Mouse (Mus musculus) brown adipose tissue, adult 24 weeks (tissue): ENCODE data around the gene Rnf212b. TPM values are rescaled to one million over a fixed set of nuclear protein-coding genes. Genes with fewer than 3 reads are reported as not detected.

Experiments used
- H3K27ac ChIP-seq: fragments of 200-500 bp; replicated peaks from 2 replicates; pipeline ENCODE4 v1.5.1; 2012; ENCODE audit warnings: low read depth, mild to moderate bottlenecking, low read length
- H3K4me1 ChIP-seq: fragments of 200-500 bp; 2 replicates; pipeline ENCODE4 v1.6.1; 2012; ENCODE audit warnings: low read length, mixed read lengths; ENCODE audit not compliant: control insufficient read depth, insufficient read depth, insufficient read length
- H3K4me3 ChIP-seq: fragments of 200-500 bp; 2 replicates; pipeline ENCODE4 v1.5.1; 2012; ENCODE audit warnings: low read depth, mild to moderate bottlenecking, low read length, moderate library complexity; ENCODE audit not compliant: insufficient read depth
- polyA plus RNA-seq: library from polyadenylated mRNA; stranded (reverse); fragments of >200 nt; gene quantifications from 2 replicates; pipeline ENCODE4 v1.2.4, GENCODE M21; 2012; ENCODE audit not compliant: missing spikeins, insufficient read depth, insufficient read length

Gene Rnf212b
- polyA plus RNA-seq, 1 experiment = 2.0 TPM

- no peak overlapping the region for H3K4me3 ChIP-seq
- no peaks in the 10 kb centered on the region for H3K4me1 ChIP-seq
- no peak overlapping the region for H3K27ac ChIP-seq
These were observed 26.7 kb upstream of the Rnf212b start for GRCm38 (mm10) chr14:54787226-54787625.

DNA sequence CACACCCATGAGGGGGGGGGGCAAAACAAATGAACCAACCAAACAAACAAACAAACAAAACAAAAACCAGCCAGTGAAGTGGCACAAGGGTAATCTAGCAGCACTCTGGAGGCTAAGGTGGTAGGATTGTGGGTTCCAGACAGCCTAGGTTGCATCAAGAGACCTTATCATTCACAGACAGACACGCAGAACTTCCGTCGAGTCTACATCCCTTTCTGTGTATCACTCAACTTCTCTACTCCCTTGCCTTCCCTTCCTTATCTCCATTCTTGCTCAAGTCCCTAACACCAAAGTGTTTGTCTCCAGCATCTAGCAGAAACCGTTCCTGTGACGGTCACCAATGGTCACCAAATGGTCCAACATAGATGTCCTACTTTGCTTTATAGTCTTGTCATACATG lies 25.7 kb upstream of the Rnf212b start:
- no peaks in the 10 kb centered on the region for H3K4me1 ChIP-seq
- H3K4me3 ChIP-seq = no peak overlapping the region
- H3K27ac ChIP-seq = no peak overlapping the region

- no peak overlapping the region for H3K27ac ChIP-seq
- H3K4me3 ChIP-seq = no peak overlapping the region
- no peaks in the 10 kb centered on the region for H3K4me1 ChIP-seq
These were observed 21.8 kb upstream of the Rnf212b start for GRCm38 (mm10) chr14:54792166-54792565.

DNA sequence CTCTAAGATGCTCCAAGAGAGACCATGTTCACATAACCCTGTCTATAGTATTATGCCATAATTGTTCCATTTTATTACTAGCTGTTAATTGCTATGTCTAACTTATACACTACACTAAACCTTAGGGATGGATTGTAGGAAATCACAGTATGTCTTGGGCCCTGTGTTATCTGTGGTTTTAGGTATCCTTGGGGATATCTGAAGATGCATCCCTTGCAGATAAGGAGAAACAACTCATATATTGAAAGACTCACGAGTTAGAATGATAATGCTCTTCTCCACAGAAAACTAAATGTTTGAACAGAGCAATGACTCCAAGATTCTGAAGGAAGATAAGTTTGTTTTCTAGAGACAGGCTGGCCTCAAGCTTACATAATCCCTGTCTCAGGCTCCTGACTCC lies 20.6 kb upstream of the Rnf212b start:
- Histone ChIP-seq H3K4me1 (no peaks in the 10 kb centered on the region), H3K4me3 (no peak overlapping the region), H3K27ac (no peak overlapping the region)

DNA sequence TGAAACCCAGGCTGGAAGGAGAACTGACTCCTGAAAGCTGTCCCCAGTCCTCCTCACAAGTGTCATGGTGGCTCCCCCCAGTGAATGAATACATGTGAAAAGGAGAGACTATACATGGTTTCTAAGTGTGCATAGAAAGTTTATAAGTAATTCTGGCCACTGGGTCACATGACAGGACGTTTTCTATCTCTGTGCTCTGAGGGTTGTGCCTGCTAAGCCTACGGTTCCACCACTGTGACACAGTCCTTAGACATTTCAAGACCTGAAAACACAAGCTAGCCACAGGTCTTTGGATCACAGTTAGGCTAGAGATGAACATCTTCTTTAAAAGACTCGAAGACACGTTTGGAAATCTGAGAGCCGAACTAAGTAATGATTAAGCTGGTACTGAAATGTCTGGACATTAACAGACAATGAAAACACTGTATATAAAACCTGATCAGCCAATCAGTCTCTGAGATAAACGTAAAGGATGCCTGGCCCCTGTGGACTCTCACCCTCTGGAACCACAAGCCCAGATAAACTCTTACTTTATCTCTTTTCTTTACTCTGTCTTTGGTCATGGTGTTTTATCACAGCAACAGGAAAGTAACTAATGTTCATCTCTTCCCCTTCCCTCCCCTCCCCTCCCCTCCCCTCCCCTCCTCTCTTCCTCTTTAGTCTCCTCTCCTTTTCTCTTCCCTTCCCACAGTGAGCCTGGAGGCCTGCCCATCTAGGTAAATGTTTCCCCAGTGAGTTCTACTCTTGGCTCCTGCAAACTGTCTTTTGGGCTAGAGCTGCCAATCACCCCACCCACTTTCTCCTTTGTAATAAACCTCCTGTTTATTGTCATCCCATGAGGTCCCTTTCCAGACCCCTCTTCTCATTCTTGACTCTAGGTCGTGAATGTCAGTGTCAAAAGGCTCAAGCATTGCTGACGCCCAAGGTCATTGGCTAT lies 19.8 kb upstream of the Rnf212b start:
- H3K27ac ChIP-seq = no peak overlapping the region
- H3K4me3 ChIP-seq = no peak overlapping the region
- no peaks in the 10 kb centered on the region for H3K4me1 ChIP-seq

GRCm38 (mm10) chr14:54795901-54796300 lies 18.0 kb upstream of the Rnf212b start:
- no peaks in the 10 kb centered on the region for H3K4me1 ChIP-seq
- no peak overlapping the region for H3K27ac ChIP-seq
- no peak overlapping the region for H3K4me3 ChIP-seq

- no peak overlapping the region for H3K4me3 ChIP-seq
- H3K27ac ChIP-seq = no peak overlapping the region
- H3K4me1 ChIP-seq = no peaks in the 10 kb centered on the region
These were observed 17.2 kb upstream of the Rnf212b start for GRCm38 (mm10) chr14:54796760-54797159.

DNA sequence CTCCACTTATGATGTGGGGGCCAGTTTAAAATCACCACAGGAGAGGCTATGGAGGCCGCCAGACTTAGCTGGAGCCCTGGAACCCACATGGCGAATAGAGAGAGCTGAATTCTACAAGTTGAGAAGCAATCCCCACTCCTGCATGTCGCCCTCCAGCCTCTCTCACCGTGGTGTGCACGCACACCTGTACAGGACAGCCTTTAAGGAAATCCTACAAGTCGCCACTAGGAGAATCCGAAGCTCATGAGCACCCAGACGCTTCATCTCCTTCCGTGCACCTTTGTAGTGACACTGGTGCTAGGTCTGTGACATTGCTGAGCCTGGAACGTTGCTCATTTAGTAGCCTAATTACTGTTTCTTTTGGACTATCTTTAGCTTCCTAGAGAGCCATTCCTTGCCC lies 14.3 kb upstream of the Rnf212b start:
- H3K4me3 ChIP-seq = no peak overlapping the region
- no peaks in the 10 kb centered on the region for H3K4me1 ChIP-seq
- H3K27ac ChIP-seq = no peak overlapping the region

DNA sequence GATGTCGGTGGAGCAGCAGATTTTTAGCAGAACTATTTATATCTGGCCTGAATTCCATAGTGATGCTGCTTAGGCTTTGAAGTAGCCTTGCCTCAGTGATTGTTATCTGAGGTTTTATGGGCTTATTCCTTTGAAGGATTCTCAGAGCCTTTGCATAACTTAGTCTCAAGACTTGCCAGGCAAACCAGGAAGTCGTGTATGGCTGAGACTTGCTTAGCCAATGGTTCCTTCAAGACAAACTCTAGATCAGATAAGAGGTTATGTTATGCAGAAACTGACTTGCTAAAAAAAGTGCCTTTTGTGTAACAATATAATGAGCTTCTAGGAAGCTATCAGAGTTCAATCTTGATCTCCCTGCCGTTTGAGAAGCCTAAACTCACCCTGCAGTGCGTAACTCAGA lies 11.5 kb upstream of the Rnf212b start:
- Histone ChIP-seq H3K4me1 (no peaks in the 10 kb centered on the region), H3K4me3 (no peak overlapping the region), H3K27ac (no peak overlapping the region)

GRCm38 (mm10) chr14:54806124-54806523 lies 7.8 kb upstream of the Rnf212b start:
- Histone ChIP-seq H3K4me3 (no peak overlapping the region), H3K27ac (no peak overlapping the region), H3K4me1 (no peaks in the 10 kb centered on the region)

- no peaks in the 10 kb centered on the region for H3K4me1 ChIP-seq
- no peak overlapping the region for H3K27ac ChIP-seq
- H3K4me3 ChIP-seq = no peak overlapping the region
These were observed 4.9 kb upstream of the Rnf212b start for GRCm38 (mm10) chr14:54808718-54809667.

GRCm38 (mm10) chr14:54809668-54810033 lies 4.3 kb upstream of the Rnf212b start:
- Histone ChIP-seq H3K27ac (no peak overlapping the region), H3K4me3 (no peak overlapping the region), H3K4me1 (no peaks in the 10 kb centered on the region)

DNA sequence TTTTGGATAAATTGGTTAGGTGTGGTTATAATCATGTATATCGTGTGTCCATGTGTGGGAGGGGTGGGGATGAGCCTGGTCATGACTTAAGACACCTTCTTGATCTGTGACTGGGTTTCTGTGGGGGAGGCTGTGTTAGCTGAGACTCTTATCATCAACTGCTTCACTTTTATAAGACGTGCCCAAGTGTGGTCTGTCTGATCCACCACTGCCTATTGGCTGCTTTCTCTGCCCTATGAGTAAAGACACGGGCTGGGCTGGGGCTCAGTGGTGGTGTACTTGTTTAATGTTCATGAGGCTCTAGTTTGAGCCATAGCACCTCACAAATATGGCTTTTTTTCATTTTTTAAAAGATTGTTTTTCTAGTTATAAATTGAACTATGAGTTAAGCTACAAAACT lies 1.8 kb downstream of the Rnf212b start:
- Histone ChIP-seq H3K4me3 (no peak overlapping the region), H3K27ac (no peak overlapping the region), H3K4me1 (no peaks in the 10 kb centered on the region)

DNA sequence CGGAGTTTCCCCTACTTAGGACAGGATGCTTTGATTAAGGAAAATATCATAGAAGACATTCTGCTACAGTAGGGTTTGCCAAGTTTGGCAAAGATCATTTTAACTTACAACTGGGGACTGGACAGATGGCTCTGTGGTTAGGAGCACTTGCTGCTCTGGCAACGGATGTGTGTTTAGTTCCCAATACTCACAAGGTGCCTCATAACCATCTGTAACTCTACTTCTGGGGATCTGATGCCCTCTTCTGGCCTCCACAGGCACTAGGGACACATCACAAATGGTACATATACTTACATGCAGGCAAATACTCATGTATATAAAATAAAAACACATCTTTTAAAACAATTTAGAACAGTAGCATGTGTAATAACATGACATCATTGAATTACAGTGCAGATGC lies 3.9 kb downstream of the Rnf212b start:
- H3K27ac ChIP-seq = no peak overlapping the region
- no peak overlapping the region for H3K4me3 ChIP-seq
- no peaks in the 10 kb centered on the region for H3K4me1 ChIP-seq

GRCm38 (mm10) chr14:54822301-54822700 lies 8.4 kb downstream of the Rnf212b start:
- H3K27ac ChIP-seq = no peak overlapping the region
- no peaks in the 10 kb centered on the region for H3K4me1 ChIP-seq
- H3K4me3 ChIP-seq = no peak overlapping the region
